Mouse (Mus musculus) erythroblast, embryonic 14.5 days (primary cell): ENCODE data around the gene Crebbp. TPM values are rescaled to one million over a fixed set of nuclear protein-coding genes. Genes with fewer than 3 reads are reported as not detected.
"Not testable (repeated sequence)": the region's sequence is repeated elsewhere in the genome, so short reads cannot be mapped to it uniquely, and the experiment has no call there.

Source experiments
- H3K27me3 ChIP-seq: 2 replicates; pipeline ENCODE4 v1.6.1; 2012; ENCODE audit warnings: inconsistent platforms; ENCODE audit not compliant: control insufficient read depth
- H3K36me3 ChIP-seq: 2 replicates; pipeline ENCODE4 v1.6.1; 2012; ENCODE audit warnings: mild to moderate bottlenecking, inconsistent platforms; ENCODE audit not compliant: control insufficient read depth
- H3K4me1 ChIP-seq: 2 replicates; pipeline ENCODE4 v1.6.1; 2012; ENCODE audit warnings: inconsistent platforms; ENCODE audit not compliant: control insufficient read depth
- H3K4me3 ChIP-seq: replicated peaks from 2 replicates; pipeline ENCODE3; 2012; ENCODE audit warnings: moderate library complexity, mild to moderate bottlenecking, inconsistent platforms
- H3K9me3 ChIP-seq: 2 replicates; pipeline ENCODE4 v1.6.1; 2012; ENCODE audit warnings: low read length, inconsistent platforms, mixed read lengths; ENCODE audit not compliant: control insufficient read depth
- GATA1 ChIP-seq: IDR thresholded peaks from 2 replicates; pipeline ENCODE4 v1.6.1; 2012; ENCODE audit warnings: low read length, inconsistent platforms, mixed read lengths
- TAL1 ChIP-seq: IDR thresholded peaks from 3 replicates; pipeline ENCODE4 v1.6.1; 2012; ENCODE audit warnings: low read length, inconsistent platforms, mixed read lengths
- polyA plus RNA-seq: library from polyadenylated mRNA; stranded (reverse); fragments of >175 nt; gene quantifications from 2 replicates; pipeline ENCODE4 v1.2.3, GENCODE M21; 2012

Gene Crebbp
- polyA plus RNA-seq, result 1.2 and 1.5 TPM in 2 replicates

- TF ChIP-seq TAL1 (no peak), GATA1 (no peak)
- Histone ChIP-seq H3K4me1 (peaks cover 37% of the 10 kb centered on the region), H3K9me3 (no peaks in the 10 kb centered on the region), H3K27me3 (peaks cover 46% of the 10 kb centered on the region), H3K4me3 (peak within 1 kb of the TSS; percentile 78), H3K36me3 (peaks cover 9% of the 10 kb centered on the region)
These were observed at the start of gene Crebbp for GRCm38 (mm10) chr16:4213799-4214551. Gene Crebbp (minus strand): TSS chr16:4213997.

GRCm38 (mm10) chr16:4263486-4263885 lies 49.7 kb upstream of the Crebbp start:
- Histone ChIP-seq H3K36me3 (no peaks in the 10 kb centered on the region), H3K27me3 (peaks cover 7% of the 10 kb centered on the region), H3K4me1 (peaks cover 8% of the 10 kb centered on the region), H3K9me3 (no peaks in the 10 kb centered on the region), H3K4me3 (no peak overlapping the region)
- TF ChIP-seq GATA1, result no peak
- no peak for TF ChIP-seq TAL1

GRCm38 (mm10) chr16:4257546-4257945 lies 43.7 kb upstream of the Crebbp start:
- H3K27me3 ChIP-seq, result no peaks in the 10 kb centered on the region
- no peaks in the 10 kb centered on the region for H3K36me3 ChIP-seq
- H3K9me3 ChIP-seq, result no peaks in the 10 kb centered on the region
- no peak overlapping the region for H3K4me3 ChIP-seq
- no peak for TF ChIP-seq GATA1
- TF ChIP-seq TAL1, result no peak
- no peaks in the 10 kb centered on the region for H3K4me1 ChIP-seq

- TF ChIP-seq GATA1, result no peak
- no peak for TF ChIP-seq TAL1
- no peaks in the 10 kb centered on the region for H3K27me3 ChIP-seq
- no peaks in the 10 kb centered on the region for H3K36me3 ChIP-seq
- no peaks in the 10 kb centered on the region for H3K4me1 ChIP-seq
- H3K4me3 ChIP-seq, result no peak overlapping the region
- H3K9me3 ChIP-seq, result peaks cover 13% of the 10 kb centered on the region
These were observed 35.0 kb upstream of the Crebbp start for GRCm38 (mm10) chr16:4248791-4249190.

GRCm38 (mm10) chr16:4245241-4245640 lies 31.4 kb upstream of the Crebbp start:
- not testable (repeated sequence) for H3K36me3 ChIP-seq, H3K4me3 ChIP-seq, H3K27me3 ChIP-seq, H3K4me1 ChIP-seq
- H3K9me3 ChIP-seq, result peaks cover 13% of the 10 kb centered on the region

GRCm38 (mm10) chr16:4236131-4236530 lies 22.3 kb upstream of the Crebbp start:
- H3K9me3 ChIP-seq, result no peaks in the 10 kb centered on the region
- H3K4me3 ChIP-seq, result no peak overlapping the region
- H3K4me1 ChIP-seq, result peaks cover 22% of the 10 kb centered on the region
- H3K36me3 ChIP-seq, result no peaks in the 10 kb centered on the region
- H3K27me3 ChIP-seq, result no peaks in the 10 kb centered on the region
- TF ChIP-seq TAL1 (no peak), GATA1 (no peak)

GRCm38 (mm10) chr16:4235587-4235986 lies 21.8 kb upstream of the Crebbp start:
- no peaks in the 10 kb centered on the region for H3K36me3 ChIP-seq
- no peak for TF ChIP-seq GATA1
- no peak for TF ChIP-seq TAL1
- H3K4me1 ChIP-seq, result peaks cover 22% of the 10 kb centered on the region
- H3K27me3 ChIP-seq, result no peaks in the 10 kb centered on the region
- H3K9me3 ChIP-seq, result no peaks in the 10 kb centered on the region
- no peak overlapping the region for H3K4me3 ChIP-seq

- H3K4me1 ChIP-seq, result no peaks in the 10 kb centered on the region; the same call in 1 of the 2 replicates
- H3K9me3 ChIP-seq, result no peaks in the 10 kb centered on the region
- TF ChIP-seq TAL1 (no peak), GATA1 (no peak)
- no peaks in the 10 kb centered on the region for H3K36me3 ChIP-seq
- no peaks in the 10 kb centered on the region for H3K27me3 ChIP-seq
- no peak overlapping the region for H3K4me3 ChIP-seq
These were observed 12.0 kb upstream of the Crebbp start for GRCm38 (mm10) chr16:4225841-4226240.

GRCm38 (mm10) chr16:4214631-4215240 lies 939 bp upstream of the Crebbp start:
- no peaks in the 10 kb centered on the region for H3K9me3 ChIP-seq
- H3K27me3 ChIP-seq, result peaks cover 49% of the 10 kb centered on the region
- peak overlapping the region; percentile 78 for H3K4me3 ChIP-seq
- peaks cover 35% of the 10 kb centered on the region for H3K4me1 ChIP-seq
- TF ChIP-seq GATA1 (no peak), TAL1 (no peak)
- peaks cover 6% of the 10 kb centered on the region for H3K36me3 ChIP-seq
